Mouse (Mus musculus): Measurements from ENCODE around the gene Pigx.
"Not testable (repeated sequence)": the region's sequence is repeated elsewhere in the genome, so short reads cannot be mapped to it uniquely, and the experiment has no call there.

Pigx gene

GRCm38 (mm10) chr16:32108578-32108977 lies 9.0 kb upstream of the Pigx start:
- no peak for DNase-seq

- DNase-seq, result no peak
Measured at GRCm38 (mm10) chr16:32108170-32108569, 8.6 kb upstream of the Pigx start.

- DNase-seq, result no peak
Measured at GRCm38 (mm10) chr16:32107342-32108045, 8.0 kb upstream of the Pigx start.

- no peak for DNase-seq
Measured at GRCm38 (mm10) chr16:32105698-32106097, 6.2 kb upstream of the Pigx start.

GRCm38 (mm10) chr16:32102295-32102694 lies 2.8 kb upstream of the Pigx start:
- no peak for DNase-seq

- no peak for DNase-seq
Measured at GRCm38 (mm10) chr16:32098897-32099637, 473 bp downstream of the Pigx start.

GRCm38 (mm10) chr16:32097757-32098156 lies 1.8 kb downstream of the Pigx start:
- DNase-seq, result not testable (repeated sequence)

- DNase-seq, result no peak
Measured at GRCm38 (mm10) chr16:32091466-32091865, 8.1 kb downstream of the Pigx start.

GRCm38 (mm10) chr16:32087629-32088443 lies 11.7 kb downstream of the Pigx start:
- DNase-seq, result peak; percentile 87 to 88

- peak; percentile 89 to 91 for DNase-seq
Measured at GRCm38 (mm10) chr16:32078991-32079511, 20.5 kb downstream of the Pigx start, which contains the start of gene Pak2. Gene Pak2, minus strand, starts transcription at chr16:32079342.

- peak in 1 of 2 experiments; percentile 42 for DNase-seq
Measured at GRCm38 (mm10) chr16:32078408-32078990, 21.0 kb downstream of the Pigx start.

GRCm38 (mm10) chr16:32077648-32078407 lies 21.7 kb downstream of the Pigx start:
- DNase-seq, result peak in 1 of 2 experiments; percentile 13

GRCm38 (mm10) chr16:32076406-32076805 lies 23.1 kb downstream of the Pigx start:
- no peak for DNase-seq

- no peak for DNase-seq
Measured at GRCm38 (mm10) chr16:32075762-32076161, 23.8 kb downstream of the Pigx start.

- not testable (repeated sequence) for DNase-seq
Measured at GRCm38 (mm10) chr16:32070070-32070469, 29.5 kb downstream of the Pigx start.

GRCm38 (mm10) chr16:32068389-32069300 lies 30.9 kb downstream of the Pigx start:
- peak; percentile 22 to 30 for DNase-seq

- no peak for DNase-seq
Measured at GRCm38 (mm10) chr16:32066899-32067298, 32.6 kb downstream of the Pigx start.

GRCm38 (mm10) chr16:32063900-32064299 lies 35.6 kb downstream of the Pigx start:
- no peak for DNase-seq

- DNase-seq, result no peak
Measured at GRCm38 (mm10) chr16:32062226-32062625, 37.3 kb downstream of the Pigx start.

- no peak for DNase-seq
Measured at GRCm38 (mm10) chr16:32059840-32060523, 39.6 kb downstream of the Pigx start.

All from kidney, postnatal 36 days (tissue).